8 mouse cellular contexts compared by ENCODE assay signal in genomic region chr8:126665581-126666241, GRCm38 (mm10).
A peak's percentile ranks its signal among the peaks of the same experiment; 100 is the strongest.
DNase-seq lines count a peak whose midpoint lies in the region; ATAC-seq and TF ChIP-seq lines count a peak whose summit lies in the region.

No protein-coding gene starts in this region.

- peak overlapping the region; percentile 31 for H3K4me2 ChIP-seq in forebrain, embryonic 12.5 days
- peak overlapping the region; percentile 52 for H3K4me2 ChIP-seq in heart, embryonic 16.5 days (ENCODE audit: low read depth, low read length)
- H3K4me2 ChIP-seq in liver, embryonic 11.5 days: peak overlapping the region; percentile 50

- no peak for TF ChIP-seq POLR2A in bone marrow macrophage, adult 2 months (IDR thresholded peaks at IDR 0.05; ENCODE audit: borderline replicate concordance, low read depth, low read length)

- peaks cover 52% of the 10 kb centered on the region for H3K4me1 ChIP-seq in bone marrow macrophage, adult 2 months (ENCODE audit: control insufficient read depth, insufficient read depth, low read length)
- H3K4me1 ChIP-seq in forebrain, embryonic 12.5 days: peaks cover 88% of the 10 kb centered on the region
- H3K4me1 ChIP-seq in heart, embryonic 16.5 days (ENCODE audit: control insufficient read depth, insufficient read depth, low read length): peaks cover 84% of the 10 kb centered on the region
- peaks cover 58% of the 10 kb centered on the region for H3K4me1 ChIP-seq in liver, embryonic 11.5 days (replicated peaks; ENCODE audit: control insufficient read depth, insufficient read depth, low read length)

- DNase-seq in kidney, postnatal 14 days: peak; percentile 84
- no peak for DNase-seq in liver, embryonic 11.5 days (ENCODE audit: low spot score)
- peak; percentile 28 to 46 for DNase-seq in monocyte, adult 2 months (ENCODE audit: low read depth in 1 of 2, low spot score in 2 of 2)
- DNase-seq in thymus, postnatal 36 days: peak; percentile 36 to 38

- no peaks in the 10 kb centered on the region for H3K36me3 ChIP-seq in C2C12 (ENCODE audit: control insufficient read depth, insufficient read depth)
- no peaks in the 10 kb centered on the region for H3K36me3 ChIP-seq in forebrain, embryonic 12.5 days (replicated peaks)
- no peaks in the 10 kb centered on the region for H3K36me3 ChIP-seq in heart, embryonic 16.5 days (ENCODE audit: control insufficient read depth, insufficient read depth)
- H3K36me3 ChIP-seq in liver, embryonic 11.5 days (ENCODE audit: control insufficient read depth, insufficient read depth, low read length): no peaks in the 10 kb centered on the region

- no peak for TF ChIP-seq CTCF in C2C12 (IDR thresholded peaks at IDR 0.05; ENCODE audit: control insufficient read depth, insufficient read depth, insufficient read length)
- no peak for TF ChIP-seq CTCF in bone marrow macrophage, adult 2 months (IDR thresholded peaks at IDR 0.05; ENCODE audit: low read depth, low read length)

- peak overlapping the region; percentile 94 for H3K27ac ChIP-seq in bone marrow macrophage, adult 2 months (ENCODE audit: insufficient read depth, low read depth, low read length)
- peak overlapping the region; percentile 97 for H3K27ac ChIP-seq in forebrain, embryonic 12.5 days
- peak overlapping the region; percentile 100 for H3K27ac ChIP-seq in heart, embryonic 16.5 days (ENCODE audit: low read length)
- H3K27ac ChIP-seq in liver, embryonic 11.5 days (ENCODE audit: low read depth, low read length): peak overlapping the region; percentile 87

- 11% methylated on average over 18 of the region's 18 CpGs for WGBS in forebrain, embryonic 12.5 days
- WGBS in heart, embryonic 16.5 days: 29% methylated on average over 18 of the region's 18 CpGs
- WGBS in liver, embryonic 11.5 days: 49% methylated on average over 18 of the region's 18 CpGs

- no peaks in the 10 kb centered on the region for H3K27me3 ChIP-seq in C2C12 (ENCODE audit: control insufficient read depth, insufficient read depth, insufficient read length)
- H3K27me3 ChIP-seq in forebrain, embryonic 12.5 days: 0 out of 2 replicates have a peak, but pooled peaks cover 5% of the 10 kb centered on the region
- no peaks in the 10 kb centered on the region for H3K27me3 ChIP-seq in heart, embryonic 16.5 days (ENCODE audit: control insufficient read depth, insufficient read depth, low read length)
- no peaks in the 10 kb centered on the region for H3K27me3 ChIP-seq in liver, embryonic 11.5 days (replicated peaks; ENCODE audit: control insufficient read depth, insufficient read depth, low read length)

- H3K9me3 ChIP-seq in forebrain, embryonic 12.5 days: no peaks in the 10 kb centered on the region
- H3K9me3 ChIP-seq in heart, embryonic 16.5 days (replicated peaks; ENCODE audit: control insufficient read depth, low read length): no peaks in the 10 kb centered on the region
- no peaks in the 10 kb centered on the region for H3K9me3 ChIP-seq in liver, embryonic 11.5 days (ENCODE audit: control insufficient read depth, low read length)

- no peaks in the 10 kb centered on the region for H3K79me3 ChIP-seq in C2C12 (ENCODE audit: low read depth)

- no peak overlapping the region for H3K4me3 ChIP-seq in C2C12 (ENCODE audit: insufficient read depth, poor library complexity, severe bottlenecking)
- peak overlapping the region; percentile 61 for H3K4me3 ChIP-seq in bone marrow macrophage, adult 2 months (ENCODE audit: insufficient read depth, low read length)
- no peak overlapping the region for H3K4me3 ChIP-seq in forebrain, embryonic 12.5 days (replicated peaks)
- H3K4me3 ChIP-seq in heart, embryonic 16.5 days (ENCODE audit: low read length): peak overlapping the region; percentile 22; the same call in 1 of the 2 replicates
- no peak overlapping the region for H3K4me3 ChIP-seq in liver, embryonic 11.5 days (ENCODE audit: low read depth, low read length)

- H3K79me2 ChIP-seq in C2C12 (ENCODE audit: control insufficient read depth, insufficient read depth): no peaks in the 10 kb centered on the region

- peak; percentile 0; the same call in 1 of the 2 replicates for ATAC-seq in forebrain, embryonic 12.5 days (ENCODE audit: low FRiP score)
- no peak for ATAC-seq in heart, embryonic 16.5 days (replicated peaks; ENCODE audit: extremely low read depth, insufficient read depth, low FRiP score)
- no peak for ATAC-seq in liver, embryonic 11.5 days (replicated peaks; ENCODE audit: low FRiP score)

- peak overlapping the region; percentile 52 for H3ac ChIP-seq in C2C12 (ENCODE audit: control insufficient read depth, insufficient read length, low read depth)

- H3K9ac ChIP-seq in forebrain, embryonic 12.5 days: peak overlapping the region; percentile 36; the same call in 1 of the 2 replicates
- peak overlapping the region; percentile 68 for H3K9ac ChIP-seq in heart, embryonic 16.5 days (ENCODE audit: low read length)
- H3K9ac ChIP-seq in liver, embryonic 11.5 days (ENCODE audit: low read depth, low read length): no peak overlapping the region; the same call in 1 of the 2 replicates

TF ChIP-seq in C2C12, 6 proteins besides CTCF, POLR2A, EP300 and RAD21:
- no peak for TF ChIP-seq FOSL1 (IDR thresholded peaks at IDR 0.05; ENCODE audit: insufficient read depth, low read length, poor library complexity, severe bottlenecking)
- no peak for TF ChIP-seq MYOD1 (IDR thresholded peaks at IDR 0.05; ENCODE audit: control insufficient read depth, insufficient read length, low read depth)
- TF ChIP-seq CEBPB (IDR thresholded peaks at IDR 0.05; ENCODE audit: low read depth): peak; percentile 79
- no peak for TF ChIP-seq USF1 (IDR thresholded peaks at IDR 0.05; ENCODE audit: low read depth)
- TF ChIP-seq MAX (IDR thresholded peaks at IDR 0.05): no peak

Comparison
In these comparisons a context has a peak if more than half of its experiments do, and no peak if none do; other contexts are left out.
1. H3K4me3 ChIP-seq: peak in bone marrow macrophage, adult 2 months (single experiment) and heart, embryonic 16.5 days (single experiment); none in C2C12 (single experiment), forebrain, embryonic 12.5 days (single experiment) and liver, embryonic 11.5 days (single experiment).
2. Peak in every context shown above with its lines, with median percentiles within 50 percentile points of each other: H3K27ac ChIP-seq and H3K4me2 ChIP-seq.